Mouse (Mus musculus) C2C12 (cell line): ENCODE data around the gene Cfap97d2.

ENCODE experiments used
- CTCF ChIP-seq: IDR thresholded peaks from one replicate; pipeline ENCODE4 v1.5.1; 2011; ENCODE audit not compliant: control insufficient read depth, insufficient read depth, insufficient read length
- MAX ChIP-seq: IDR thresholded peaks from one replicate; pipeline ENCODE4 v1.6.1; 2011; ENCODE audit warnings: mild to moderate bottlenecking, control low read depth
- MYOD1 ChIP-seq: IDR thresholded peaks from one replicate; pipeline ENCODE4 v1.6.1; 2011; ENCODE audit warnings: low read depth; ENCODE audit not compliant: control insufficient read depth, insufficient read length
- MYOG ChIP-seq: IDR thresholded peaks from one replicate; pipeline ENCODE4 v1.6.1; 2011; ENCODE audit not compliant: control insufficient read depth, insufficient read length; ENCODE audit errors: extremely low read depth
- USF1 ChIP-seq: IDR thresholded peaks from one replicate; pipeline ENCODE4 v1.6.1; 2011; ENCODE audit warnings: low read depth, mild to moderate bottlenecking, control low read depth, moderate library complexity

DNA sequence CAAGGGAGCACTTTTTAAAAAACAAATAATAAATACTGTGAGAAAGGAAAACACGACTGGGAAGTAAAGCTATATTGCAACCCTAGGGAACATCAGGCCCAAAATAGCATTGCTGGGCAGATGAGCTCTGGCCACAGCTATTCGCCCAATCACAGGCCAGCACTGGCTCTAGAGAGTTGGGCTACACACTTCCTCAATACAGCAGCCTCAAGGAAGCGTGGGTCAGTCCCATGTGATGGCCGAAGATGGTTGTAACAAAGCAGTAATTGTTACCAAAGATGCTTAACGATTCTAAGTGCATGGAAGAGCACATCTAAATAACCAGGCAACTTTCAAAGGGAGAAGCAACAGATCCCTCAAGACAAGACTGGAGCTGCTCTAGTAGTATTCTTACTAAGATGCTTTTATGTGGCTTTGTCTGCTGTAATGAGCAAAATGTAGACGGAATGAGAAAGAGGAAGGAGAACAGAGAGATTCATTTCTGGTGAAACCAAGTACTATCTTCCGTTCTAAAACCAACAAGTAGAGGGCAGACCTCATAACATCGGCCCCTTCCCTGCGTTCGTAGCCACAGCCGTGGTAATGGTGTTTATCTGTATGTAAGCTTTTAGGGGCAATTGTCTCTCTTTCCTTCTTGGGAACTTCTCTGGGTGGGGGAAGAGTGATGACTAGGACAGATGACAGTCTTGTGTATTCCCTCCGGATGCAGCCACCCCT, 31.2 kb upstream of the Cfap97d2 start:
- TF ChIP-seq USF1 = no peak
- no peak for TF ChIP-seq MYOG
- no peak for TF ChIP-seq CTCF
- no peak for TF ChIP-seq MYOD1
- peak; percentile 25 for TF ChIP-seq MAX
